Mouse (Mus musculus): ENCODE results near the gene Eno2. TPM values are rescaled to one million over a fixed set of nuclear protein-coding genes. Genes with fewer than 3 reads are reported as not detected.
A peak's percentile ranks its signal among the peaks of the same experiment; 100 is the strongest.

Eno2 gene
- total and polyA plus RNA-seq, 3 experiments: 20.8 to 24.6 (median 23.6) TPM

GRCm38 (mm10) chr6:124739231-124739796 lies 30.2 kb downstream of the Eno2 start:
- DNase-seq (ENCODE audit: extremely low read depth): no peak
- Histone ChIP-seq H3K36me3 (replicated peaks in 1 of 2; ENCODE audit: control insufficient read depth in 1 of 2, insufficient read depth in 1 of 2, low read length in 1 of 2) (peaks cover 14 to 17% of the 10 kb centered on the region in 2 experiments), H3K9me3 (replicated peaks; ENCODE audit: low read length) (no peaks in the 10 kb centered on the region), H3K4me2 (ENCODE audit: insufficient read depth, low read depth, poor library complexity, severe bottlenecking) (peak overlapping the region; percentile 68), H3K27me3 (replicated peaks) (no peaks in the 10 kb centered on the region), H3K9ac (ENCODE audit: insufficient read depth, low read depth) (peak overlapping the region; percentile 58), H3K4me3 (replicated peaks in 1 of 3; ENCODE audit: low read depth in 2 of 3, low read length in 2 of 3, poor library complexity in 1 of 3) (peak overlapping the region in 2 of 3 experiments; percentile 29 to 36), H3K79me2 (replicated peaks; ENCODE audit: control insufficient read depth, extremely low read depth, insufficient read depth, poor library complexity, severe bottlenecking) (no peaks in the 10 kb centered on the region), H3K27ac (ENCODE audit: insufficient read depth, low read depth) (peak overlapping the region; percentile 68), H3K4me1 (ENCODE audit: control insufficient read depth in 1 of 2, insufficient read depth in 2 of 2) (peaks cover 29 to 82% of the 10 kb centered on the region in 2 experiments)
- TF ChIP-seq ELF1 (IDR thresholded peaks at IDR 0.05; ENCODE audit: low read depth, low read length) (no peak), ETS1 (conservative IDR thresholded peaks at IDR 0.05; ENCODE audit: low read depth, low read length) (no peak), MAX (IDR thresholded peaks at IDR 0.05; ENCODE audit: low read length) (no peak)
- dilution Hi-C loops (cut with MboI; ENCODE audit: extremely low pct_ligation_motif_present, extremely low pct_unique_long_range_greater_than_20kb, low sequenced_read_pairs): no loop called here
- in situ Hi-C loops (cut with MboI; ENCODE audit: low pct_ligation_motif_present, low pct_unique_long_range_greater_than_20kb, low sequenced_read_pairs): no loop called here

DNA sequence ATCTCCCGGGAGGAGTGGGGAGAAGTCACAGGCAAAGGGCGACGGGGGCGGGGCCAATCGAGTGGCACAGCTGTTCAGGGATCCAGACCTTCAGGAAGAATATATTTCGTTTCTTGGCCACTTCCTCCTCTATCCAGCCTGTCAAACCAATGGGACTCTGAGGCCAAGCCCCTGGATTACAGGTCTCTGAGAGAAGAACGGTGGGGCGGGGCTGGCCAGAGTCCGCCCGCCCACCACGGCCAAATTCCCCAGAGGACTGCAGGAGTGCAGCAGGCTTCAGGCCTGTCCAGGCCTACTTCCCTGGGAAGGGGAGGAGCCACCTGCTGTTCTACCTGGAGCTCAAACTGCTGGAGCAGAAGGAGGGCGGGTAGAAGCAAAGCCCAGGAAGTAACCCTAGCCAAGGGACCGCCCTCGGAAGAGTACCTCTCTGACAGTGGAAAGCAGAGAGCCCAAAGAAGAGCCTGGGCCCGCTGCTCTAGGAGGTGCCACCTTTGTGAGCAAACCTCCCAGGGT lies 30.9 kb downstream of the Eno2 start, which contains the start of gene Ptpn6:
TSS of gene Ptpn6 (minus strand) at position 204 of the 513 bp plus-strand sequence.
- in situ Hi-C loops (cut with MboI; ENCODE audit: low pct_ligation_motif_present, low pct_unique_long_range_greater_than_20kb, low sequenced_read_pairs) (no loop called here), dilution Hi-C loops (cut with MboI; ENCODE audit: extremely low pct_ligation_motif_present, extremely low pct_unique_long_range_greater_than_20kb, low sequenced_read_pairs) (no loop called here)
- peaks cover 33 to 83% of the 10 kb centered on the region in 2 experiments for H3K4me1 ChIP-seq (ENCODE audit: control insufficient read depth in 1 of 2, insufficient read depth in 2 of 2)
- H3K79me2 ChIP-seq (replicated peaks; ENCODE audit: control insufficient read depth, extremely low read depth, insufficient read depth, poor library complexity, severe bottlenecking): no peaks in the 10 kb centered on the region
- peak within 1 kb of the TSS; percentile 36 to 48 (median 39) for H3K4me3 ChIP-seq (replicated peaks in 1 of 3; ENCODE audit: low read depth in 2 of 3, low read length in 2 of 3, poor library complexity in 1 of 3)
- TF ChIP-seq POLR2A (IDR thresholded peaks at IDR 0.05; ENCODE audit: low read depth, low read length): peak; percentile 62; the same call in 1 of the 2 replicates
- TF ChIP-seq ZMIZ1 (IDR thresholded peaks at IDR 0.05; ENCODE audit: low read depth, low read length): no peak
- TF ChIP-seq MYC (IDR thresholded peaks at IDR 0.05; ENCODE audit: low read depth, low read length): no peak
- TF ChIP-seq MAFK (IDR thresholded peaks at IDR 0.05; ENCODE audit: insufficient replicate concordance, low read length): no peak
- no peak for TF ChIP-seq TBP (conservative IDR thresholded peaks at IDR 0.05; ENCODE audit: low read depth, low read length)
- peak; percentile 13; the same call in 1 of the 2 replicates for TF ChIP-seq CHD2 (IDR thresholded peaks at IDR 0.05; ENCODE audit: low read length)
- TF ChIP-seq USF1 (IDR thresholded peaks at IDR 0.05; ENCODE audit: low read depth, low read length): no peak
- 0 out of 2 replicates have a peak, but pooled peaks have one; percentile 24 for TF ChIP-seq MEF2A (IDR thresholded peaks at IDR 0.05; ENCODE audit: borderline replicate concordance, low read depth, low read length)
- TF ChIP-seq RCOR1 (conservative IDR thresholded peaks at IDR 0.05; ENCODE audit: low read depth, low read length): no peak
- TF ChIP-seq GABPA (IDR thresholded peaks at IDR 0.05; ENCODE audit: insufficient replicate concordance, low read depth, low read length): no peak
- TF ChIP-seq NRF1 (IDR thresholded peaks at IDR 0.05; ENCODE audit: low read depth, low read length): no peak
- TF ChIP-seq SIN3A (IDR thresholded peaks at IDR 0.05; ENCODE audit: low read length): peak; percentile 28; the same call in 1 of the 2 replicates
- no peak for TF ChIP-seq CHD1 (IDR thresholded peaks at IDR 0.05; ENCODE audit: low read depth, low read length)
- no peak for TF ChIP-seq UBTF (IDR thresholded peaks at IDR 0.05; ENCODE audit: low read depth, low read length)
- TF ChIP-seq EP300 (IDR thresholded peaks at IDR 0.05; ENCODE audit: low read length): no peak
- 0 out of 2 replicates have a peak, but pooled peaks have one; percentile 17 for TF ChIP-seq BHLHE40 (IDR thresholded peaks at IDR 0.05; ENCODE audit: low read depth, low read length)
- peak; percentile 54 for TF ChIP-seq HCFC1 (IDR thresholded peaks at IDR 0.05; ENCODE audit: low read depth, low read length)
- no peak for TF ChIP-seq ZKSCAN1 (IDR thresholded peaks at IDR 0.05; ENCODE audit: borderline replicate concordance, low read depth, low read length)
- TF ChIP-seq SMC3 (IDR thresholded peaks at IDR 0.05; ENCODE audit: low read depth, low read length): peak; percentile 39
- TF ChIP-seq MAX (IDR thresholded peaks at IDR 0.05; ENCODE audit: low read length): no peak
- TF ChIP-seq TCF12 (IDR thresholded peaks at IDR 0.05; ENCODE audit: low read depth, low read length): peak; percentile 43; the same call in 1 of the 2 replicates
- no peak for TF ChIP-seq KAT2A (IDR thresholded peaks at IDR 0.05; ENCODE audit: insufficient replicate concordance, low read length)
- no peak for TF ChIP-seq PAX5 (IDR thresholded peaks at IDR 0.05; ENCODE audit: low read length)
- TF ChIP-seq ELF1 (IDR thresholded peaks at IDR 0.05; ENCODE audit: low read depth, low read length): peak; percentile 43
- TF ChIP-seq ETS1 (conservative IDR thresholded peaks at IDR 0.05; ENCODE audit: low read depth, low read length): no peak; the same call in 1 of the 2 replicates
- no peak for TF ChIP-seq MAZ (IDR thresholded peaks at IDR 0.05; ENCODE audit: low read depth, low read length)
- TF ChIP-seq POLR2AphosphoS2 (IDR thresholded peaks at IDR 0.05; ENCODE audit: low read depth, low read length): no peak
- TF ChIP-seq USF2 (conservative IDR thresholded peaks at IDR 0.05; ENCODE audit: low read depth, low read length): no peak
- no peak for TF ChIP-seq JUND (conservative IDR thresholded peaks at IDR 0.05; ENCODE audit: low read depth, low read length)
- TF ChIP-seq ZNF384 (IDR thresholded peaks at IDR 0.05; ENCODE audit: low read depth, low read length): no peak
- H3K9ac ChIP-seq (ENCODE audit: insufficient read depth, low read depth): peak within 1 kb of the TSS; percentile 58
- H3K4me2 ChIP-seq (ENCODE audit: insufficient read depth, low read depth, poor library complexity, severe bottlenecking): peak within 1 kb of the TSS; percentile 68
- no peaks in the 10 kb centered on the region for H3K27me3 ChIP-seq (replicated peaks)
- peak; percentile 85 for DNase-seq (ENCODE audit: extremely low read depth)
- no peaks in the 10 kb centered on the region for H3K9me3 ChIP-seq (replicated peaks; ENCODE audit: low read length)
- peak within 1 kb of the TSS; percentile 68 for H3K27ac ChIP-seq (ENCODE audit: insufficient read depth, low read depth)
- H3K36me3 ChIP-seq (replicated peaks in 1 of 2; ENCODE audit: control insufficient read depth in 1 of 2, insufficient read depth in 1 of 2, low read length in 1 of 2): peaks cover 9 to 11% of the 10 kb centered on the region in 2 experiments
